Mouse (Mus musculus): Measurements from ENCODE around the gene Ablim1.

- no peak for TF ChIP-seq CTCF (IDR thresholded peaks at IDR 0.05; ENCODE audit: low read depth, low read length)
- no peak for TF ChIP-seq POLR2A (IDR thresholded peaks at IDR 0.05; ENCODE audit: insufficient read depth, low read length)
These were observed 211.3 kb downstream of the Ablim1 start for GRCm38 (mm10) chr19:57103360-57103958.
